Mouse (Mus musculus) heart, adult 2 months (tissue): Measurements from ENCODE around the gene Catsperz.

Source experiments
- CTCF ChIP-seq: fragments of 200-600 bp; IDR thresholded peaks from 2 replicates; pipeline ENCODE4 v1.8.1; 2022; ENCODE audit warnings: antibody characterized with exemption, mild to moderate bottlenecking, moderate library complexity
- POLR2A ChIP-seq: fragments of 200-500 bp; IDR thresholded peaks from 2 replicates; pipeline ENCODE4 v1.6.1; 2011; ENCODE audit warnings: mild to moderate bottlenecking, low read depth, low read length, control low read depth; ENCODE audit not compliant: insufficient read depth

GRCm38 (mm10) chr19:6939106-6940002, 14.2 kb upstream of the Catsperz start:
- TF ChIP-seq POLR2A, result no peak
- TF ChIP-seq CTCF, result no peak
